Mouse (Mus musculus) embryonic fibroblast, embryonic 13.5 days (primary cell): ENCODE measurements around the gene Esyt2.

Experiments used
- CTCF ChIP-seq: IDR thresholded peaks from 2 replicates; pipeline ENCODE4 v1.5.1; 2011; ENCODE audit warnings: mild to moderate bottlenecking, control low read depth, low read length, moderate library complexity, borderline replicate concordance; ENCODE audit not compliant: insufficient read depth
- POLR2A ChIP-seq: IDR thresholded peaks from 2 replicates; pipeline ENCODE4 v1.6.1; 2011; ENCODE audit warnings: low read depth, mild to moderate bottlenecking, control low read depth, low read length, moderate library complexity

GRCm38 (mm10) chr12:116238370-116238769, 42.6 kb upstream of the Esyt2 start:
- no peak for TF ChIP-seq POLR2A
- TF ChIP-seq CTCF, result no peak
